Mouse (Mus musculus) cerebellum, postnatal 14 days (tissue): ENCODE measurements at regions not wholly inside any gene's neighbourhood (a gene's known extent, or its start where the extent isn't known, plus 50 kb on each side); places are given as distances from the start of the nearest gene placed in this dataset.

Source experiments
- DNase-seq, 2 experiments: peaks; one replicate each; pipeline ENCODE4 v3.0.0; 2021; ENCODE audit warnings: mixed read lengths in 2 of 2

- DNase-seq, result no peak
Observed at GRCm38 (mm10) chr13:16762727-16763512, 751.3 kb downstream of the Inhba start.

DNA sequence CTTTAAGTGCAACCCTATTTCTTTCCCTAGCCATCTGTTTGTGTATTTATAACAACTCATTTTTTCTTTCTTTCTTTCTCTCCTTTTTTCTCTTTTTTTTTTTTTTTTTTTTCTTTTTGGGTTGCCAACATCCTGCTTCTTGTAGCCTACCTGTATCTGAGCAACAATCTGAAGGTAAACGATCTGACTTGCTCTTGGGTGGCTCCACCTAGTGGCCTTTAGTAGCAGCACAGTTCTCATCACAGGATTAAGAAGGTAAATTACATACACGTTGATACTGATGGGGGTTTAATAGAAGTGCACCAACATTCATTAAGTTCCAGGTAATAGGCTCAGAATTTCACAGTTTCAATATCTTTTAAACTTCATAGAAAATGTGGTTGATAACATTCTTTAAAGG is 752.1 kb downstream of the Inhba start:
- DNase-seq, result peak; percentile 72 to 74

- DNase-seq, result no peak
Observed at GRCm38 (mm10) chr13:16769409-16769808, 757.8 kb downstream of the Inhba start.

DNA sequence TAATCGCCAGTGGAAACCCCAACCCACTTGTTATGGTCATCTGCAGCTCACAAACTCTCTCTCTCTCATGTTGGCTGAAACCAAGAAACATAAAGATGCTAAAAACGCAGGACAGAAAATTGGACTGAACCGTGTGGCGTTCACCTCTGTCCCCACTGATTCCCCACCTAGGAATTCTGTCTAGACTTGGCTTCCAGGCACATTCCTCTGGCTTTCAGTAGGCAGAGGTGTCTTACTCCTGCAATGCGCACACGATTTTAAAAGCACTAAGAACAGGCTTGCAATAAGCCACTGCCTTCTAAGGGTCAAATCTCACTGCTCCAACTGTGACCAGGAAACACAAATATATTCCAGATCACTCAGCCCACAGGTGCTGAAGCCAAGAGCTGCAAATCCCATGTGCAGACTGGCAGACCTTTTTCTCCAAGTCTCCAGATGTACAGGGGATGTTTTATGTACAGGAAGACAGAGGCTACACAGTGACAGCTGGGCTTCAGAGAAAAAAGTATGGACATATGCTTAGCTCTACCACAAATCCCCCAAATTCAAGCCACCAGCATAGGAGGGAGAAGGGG is 758.3 kb downstream of the Inhba start:
- no peak for DNase-seq

- DNase-seq, result no peak
Observed at GRCm38 (mm10) chr13:16771845-16772244, 760.2 kb downstream of the Inhba start.

GRCm38 (mm10) chr13:16805560-16805959 is 793.9 kb downstream of the Inhba start:
- DNase-seq, result no peak
